Mouse (Mus musculus) embryonic facial prominence, embryonic 15.5 days (tissue): ENCODE data around the gene Gm10521. TPM values are rescaled to one million over a fixed set of nuclear protein-coding genes. Genes with fewer than 3 reads are reported as not detected.
"Not testable (repeated sequence)": the region's sequence is repeated elsewhere in the genome, so short reads cannot be mapped to it uniquely, and the experiment has no call there.

Experiments used
- ATAC-seq: fragments of 200-750 bp; cut with Nextera tagmentation; 2 replicates; pipeline ENCODE4 v1.8.0; 2017; ENCODE audit warnings: low read depth, moderate TSS enrichment; ENCODE audit not compliant: insufficient number of reproducible peaks, low FRiP score, low TSS enrichment
- H3K27ac ChIP-seq: fragments of 300-500 bp; sonication (generic); replicated peaks from 2 replicates; pipeline ENCODE4 v1.5.1; 2015; ENCODE audit warnings: mild to moderate bottlenecking, inconsistent platforms
- H3K27me3 ChIP-seq: fragments of 300-500 bp; sonication (generic); 2 replicates; pipeline ENCODE4 v1.6.1; 2015; ENCODE audit warnings: inconsistent platforms
- H3K36me3 ChIP-seq: fragments of 300-500 bp; sonication (generic); 2 replicates; pipeline ENCODE4 v1.6.1; 2015; ENCODE audit warnings: mild to moderate bottlenecking, inconsistent platforms
- H3K4me1 ChIP-seq: fragments of 300-500 bp; sonication (generic); 2 replicates; pipeline ENCODE4 v1.6.1; 2015; ENCODE audit warnings: inconsistent platforms
- H3K4me2 ChIP-seq: fragments of 300-500 bp; sonication (generic); replicated peaks from 2 replicates; pipeline ENCODE4 v1.6.1; 2015; ENCODE audit warnings: mild to moderate bottlenecking, inconsistent platforms
- H3K4me3 ChIP-seq: fragments of 300-500 bp; sonication (generic); replicated peaks from 2 replicates; pipeline ENCODE4 v1.5.1; 2015; ENCODE audit warnings: mild to moderate bottlenecking, inconsistent platforms
- H3K9ac ChIP-seq: fragments of 300-500 bp; sonication (generic); 2 replicates; pipeline ENCODE4 v1.6.1; 2015; ENCODE audit warnings: inconsistent platforms
- H3K9me3 ChIP-seq: fragments of 300-500 bp; sonication (generic); replicated peaks from 2 replicates; pipeline ENCODE4 v1.6.1; 2016; ENCODE audit warnings: inconsistent platforms
- WGBS: fragments of 180-500 bp; shearing (Covaris S2); methylation state at CpG from one replicate; pipeline ENCODE4 v1.1.7; 2015; 5-methylcytosine and 5-hydroxymethylcytosine counted together
- polyA plus RNA-seq: library from polyadenylated mRNA; unstranded; fragments of >200 nt; fragmentation: Nextera tagmentation; extraction: Ambion mirVana; gene quantifications from 2 replicates; pipeline ENCODE4 v1.2.1, GENCODE M21; 2015

Gene Gm10521
- polyA plus RNA-seq, result not detected in 2 replicates

DNA sequence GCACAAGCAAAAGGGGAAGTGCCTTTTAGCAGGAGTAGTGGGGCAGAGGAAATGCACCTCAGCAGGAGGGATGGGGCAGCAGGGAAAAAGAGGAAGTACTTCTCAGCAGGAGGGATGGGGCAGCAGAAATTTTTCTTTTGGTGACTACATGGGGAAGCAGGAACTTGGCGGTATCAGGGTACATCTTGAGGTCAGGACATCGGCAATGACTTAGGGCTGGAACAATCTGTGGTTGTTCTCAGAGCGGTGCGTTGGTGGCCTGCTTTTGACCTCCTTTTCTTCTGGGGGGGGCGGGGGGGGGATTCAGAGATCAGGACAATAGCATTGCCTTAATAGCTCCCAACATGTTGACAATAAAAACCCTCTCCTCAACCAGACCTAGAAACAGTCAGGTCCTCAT is at the start of gene Gm10521:
Gene Gm10521, plus strand, starts transcription at position 301 of the 400 bp plus-strand sequence.
- H3K9ac ChIP-seq, ATAC-seq, H3K36me3 ChIP-seq, H3K27me3 ChIP-seq, H3K9me3 ChIP-seq, H3K4me3 ChIP-seq, H3K4me2 ChIP-seq, H3K27ac ChIP-seq, H3K4me1 ChIP-seq: not testable (repeated sequence)
- 80% methylated on average over 5 of the region's 5 CpGs for WGBS

DNA sequence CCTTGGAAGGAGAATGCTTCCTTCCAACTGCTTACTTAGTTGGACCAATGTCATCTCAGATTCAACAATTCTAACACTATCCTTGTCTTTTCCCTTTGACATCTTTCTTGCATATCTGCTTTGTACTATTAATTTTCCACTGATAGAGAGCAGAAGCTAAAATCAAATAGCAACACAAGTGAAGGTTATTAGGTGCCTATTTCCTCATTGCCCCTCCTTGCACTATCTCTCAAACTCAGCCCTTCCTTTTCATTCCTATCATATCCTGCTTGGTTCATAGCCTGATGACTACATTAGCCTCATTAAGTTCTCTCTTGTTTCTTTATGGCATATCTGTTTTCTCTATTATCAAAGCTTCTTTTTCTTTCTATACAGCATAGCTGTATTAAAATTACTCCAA is 47.3 kb upstream of the Gm10521 start:
- no peaks in the 10 kb centered on the region for H3K27me3 ChIP-seq
- H3K4me1 ChIP-seq, result no peaks in the 10 kb centered on the region
- H3K9ac ChIP-seq, result no peak overlapping the region
- H3K4me3 ChIP-seq, result no peak overlapping the region
- H3K9me3 ChIP-seq, result no peaks in the 10 kb centered on the region
- H3K36me3 ChIP-seq, result no peaks in the 10 kb centered on the region
- H3K27ac ChIP-seq, result no peak overlapping the region
- H3K4me2 ChIP-seq, result no peak overlapping the region
- ATAC-seq, result no peak

DNA sequence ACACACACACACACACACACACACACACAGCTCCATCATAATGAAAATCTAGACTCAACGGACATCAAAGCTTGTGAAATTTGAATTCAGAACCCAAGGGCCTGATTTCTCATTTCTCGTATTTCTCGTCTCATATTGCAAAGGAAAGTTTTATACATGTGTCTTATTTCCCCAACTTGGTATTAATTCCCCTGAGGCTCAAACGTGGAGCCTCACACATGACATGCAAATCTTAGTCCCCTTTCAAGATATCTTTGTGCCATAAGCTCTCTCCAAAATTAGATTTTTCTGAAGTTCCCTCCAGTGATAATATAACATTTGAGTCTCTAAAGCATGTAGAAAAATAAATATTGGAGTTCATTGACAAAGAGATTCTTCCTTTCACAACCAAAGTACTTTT is 46.7 kb upstream of the Gm10521 start:
- no peaks in the 10 kb centered on the region for H3K9me3 ChIP-seq
- no peaks in the 10 kb centered on the region for H3K36me3 ChIP-seq
- no peaks in the 10 kb centered on the region for H3K27me3 ChIP-seq
- H3K27ac ChIP-seq, result no peak overlapping the region
- no peak overlapping the region for H3K9ac ChIP-seq
- ATAC-seq, result no peak
- WGBS, result 65% methylated on average over 4 of the region's 4 CpGs
- no peaks in the 10 kb centered on the region for H3K4me1 ChIP-seq
- H3K4me3 ChIP-seq, result no peak overlapping the region
- no peak overlapping the region for H3K4me2 ChIP-seq

- ATAC-seq, result no peak
- H3K9me3 ChIP-seq, result no peaks in the 10 kb centered on the region
Measured at GRCm38 (mm10) chr1:171849454-171849853, 46.0 kb upstream of the Gm10521 start.

DNA sequence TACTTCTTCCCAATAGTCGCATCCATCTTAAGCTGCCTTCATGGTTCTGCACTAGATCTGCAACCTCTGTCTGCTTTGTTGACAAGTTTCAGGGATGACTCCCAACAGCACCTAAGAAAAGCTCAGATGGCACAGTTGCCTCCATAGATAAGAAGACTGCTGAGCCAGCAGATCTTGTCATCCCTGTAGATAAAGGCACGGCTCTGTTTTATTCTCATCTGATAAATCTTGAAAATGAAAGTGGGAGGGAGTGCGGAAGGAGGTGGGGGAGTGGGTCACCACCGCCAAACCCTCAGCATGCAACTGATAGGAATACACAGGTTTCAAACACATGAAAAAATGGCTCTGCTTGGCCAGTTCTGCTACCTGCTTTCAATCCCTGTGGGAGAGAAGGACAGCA is 30.0 kb upstream of the Gm10521 start:
- no peak overlapping the region for H3K9ac ChIP-seq
- H3K27me3 ChIP-seq, result no peaks in the 10 kb centered on the region
- H3K27ac ChIP-seq, result no peak overlapping the region
- H3K9me3 ChIP-seq, result no peaks in the 10 kb centered on the region
- no peaks in the 10 kb centered on the region for H3K4me1 ChIP-seq
- H3K36me3 ChIP-seq, result no peaks in the 10 kb centered on the region
- 92% methylated on average over 4 of the region's 4 CpGs for WGBS
- ATAC-seq, result no peak
- no peak overlapping the region for H3K4me3 ChIP-seq
- H3K4me2 ChIP-seq, result no peak overlapping the region

More at GRCm38 (mm10) chr1:171849454-171849853, 46.0 kb upstream of the Gm10521 start:
- Histone ChIP-seq H3K4me3 (no peak overlapping the region), H3K4me2 (no peak overlapping the region), H3K27ac (no peak overlapping the region), H3K36me3 (no peaks in the 10 kb centered on the region), H3K4me1 (no peaks in the 10 kb centered on the region), H3K9ac (no peak overlapping the region), H3K27me3 (no peaks in the 10 kb centered on the region)
- WGBS, result 84% methylated on average over 5 of the region's 5 CpGs

DNA sequence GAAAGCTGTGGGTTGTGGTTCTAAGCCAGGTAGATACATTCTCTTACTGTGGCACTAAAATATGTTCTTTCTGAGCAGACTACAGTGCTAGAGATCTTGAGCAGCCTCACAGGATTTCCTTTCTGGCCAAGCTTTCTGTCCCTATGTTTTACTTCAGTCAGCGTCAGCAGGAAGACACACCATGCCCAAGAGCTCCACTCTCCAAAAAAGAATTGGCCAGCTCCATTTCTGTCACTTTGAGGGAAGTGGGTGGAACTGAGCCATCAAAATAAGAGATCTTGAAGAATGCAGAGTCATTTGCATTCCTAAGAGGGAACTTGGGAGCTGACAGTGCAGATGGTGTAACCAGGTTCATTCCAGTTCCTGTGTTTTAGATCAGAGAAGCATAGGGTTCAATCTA is 8.5 kb upstream of the Gm10521 start:
- whole genome bisulfite sequencing, result 88% methylated on average over 1 of the region's 1 CpGs
- no peaks in the 10 kb centered on the region for H3K9me3 ChIP-seq
- no peak overlapping the region for H3K9ac ChIP-seq
- ATAC-seq, result no peak
- no peak overlapping the region for H3K27ac ChIP-seq
- H3K27me3 ChIP-seq, result no peaks in the 10 kb centered on the region
- no peak overlapping the region for H3K4me2 ChIP-seq
- H3K4me1 ChIP-seq, result no peaks in the 10 kb centered on the region
- H3K36me3 ChIP-seq, result no peaks in the 10 kb centered on the region
- no peak overlapping the region for H3K4me3 ChIP-seq

DNA sequence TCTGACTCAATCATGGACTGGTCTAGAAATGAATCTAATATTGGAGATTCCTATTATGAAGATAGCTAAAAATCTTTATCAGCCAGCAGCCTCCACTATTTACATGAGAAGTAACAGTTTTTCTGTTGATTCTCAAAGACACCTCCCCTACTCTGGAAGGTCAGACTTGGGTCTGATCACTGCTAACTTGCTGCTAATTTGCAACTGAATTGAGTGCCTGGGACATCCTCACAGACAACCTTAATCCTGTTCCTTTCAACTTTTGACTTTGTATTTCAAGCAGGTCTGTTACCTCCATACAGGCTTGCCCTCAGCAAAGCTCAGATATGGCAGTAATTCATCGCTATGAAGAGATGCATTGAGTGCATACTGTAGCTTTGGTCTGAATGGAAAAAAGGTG is 8.5 kb downstream of the Gm10521 start:
- H3K4me3 ChIP-seq, result no peak overlapping the region
- H3K27ac ChIP-seq, result no peak overlapping the region
- H3K4me1 ChIP-seq, result no peaks in the 10 kb centered on the region
- no peak for ATAC-seq
- H3K9me3 ChIP-seq, result no peaks in the 10 kb centered on the region
- no peak overlapping the region for H3K4me2 ChIP-seq
- H3K36me3 ChIP-seq, result no peaks in the 10 kb centered on the region
- H3K9ac ChIP-seq, result no peak overlapping the region
- 82% methylated on average over 1 of the region's 1 CpGs for WGBS
- H3K27me3 ChIP-seq, result no peaks in the 10 kb centered on the region

GRCm38 (mm10) chr1:171915638-171916458 is 20.4 kb downstream of the Gm10521 start:
- no peak overlapping the region for H3K4me3 ChIP-seq
- ATAC-seq, result no peak

GRCm38 (mm10) chr1:171917305-171918039 is 22.0 kb downstream of the Gm10521 start, which contains the start of gene Slamf6:
Gene Slamf6 (plus strand): TSS chr1:171917515.
- H3K4me3 ChIP-seq, result no peak within 1 kb of the TSS
- H3K4me1 ChIP-seq, result no peaks in the 10 kb centered on the region
- H3K9ac ChIP-seq, result no peak within 1 kb of the TSS
- no peak for ATAC-seq
- no peak within 1 kb of the TSS for H3K4me2 ChIP-seq
- no peak within 1 kb of the TSS for H3K27ac ChIP-seq
- no peaks in the 10 kb centered on the region for H3K9me3 ChIP-seq
- H3K36me3 ChIP-seq, result no peaks in the 10 kb centered on the region
- 82% methylated on average over 14 of the region's 14 CpGs for WGBS
- no peaks in the 10 kb centered on the region for H3K27me3 ChIP-seq

More at GRCm38 (mm10) chr1:171915638-171916458, 20.4 kb downstream of the Gm10521 start:
- no peaks in the 10 kb centered on the region for H3K36me3 ChIP-seq
- H3K4me2 ChIP-seq, result no peak overlapping the region
- H3K9ac ChIP-seq, result no peak overlapping the region
- 79% methylated on average over 13 of the region's 13 CpGs for WGBS
- H3K27me3 ChIP-seq, result no peaks in the 10 kb centered on the region
- no peak overlapping the region for H3K27ac ChIP-seq
- H3K4me1 ChIP-seq, result no peaks in the 10 kb centered on the region
- no peaks in the 10 kb centered on the region for H3K9me3 ChIP-seq

- 83% methylated on average over 12 of the region's 12 CpGs for WGBS
- H3K4me3 ChIP-seq, result no peak overlapping the region
Measured at GRCm38 (mm10) chr1:171918136-171918920, 22.9 kb downstream of the Gm10521 start.

DNA sequence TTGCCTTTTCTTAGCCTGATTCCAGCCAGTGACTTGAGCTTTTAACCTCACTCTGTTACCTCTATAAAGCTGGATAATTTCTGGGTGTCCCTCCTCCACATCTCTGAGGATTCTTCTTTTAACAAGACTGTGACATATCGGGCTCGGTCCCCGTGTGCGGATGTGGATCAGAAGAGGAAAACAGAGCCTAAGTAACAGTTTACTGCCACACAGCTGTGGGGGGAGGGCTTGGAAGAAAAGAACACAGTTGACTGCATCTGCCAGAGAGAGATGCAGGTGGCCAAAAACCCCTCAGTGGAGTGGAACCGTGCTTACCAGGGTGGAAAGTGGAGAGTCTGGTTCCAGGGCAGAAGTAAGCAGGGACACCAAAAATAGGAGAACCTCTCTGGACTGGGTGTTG is 23.7 kb downstream of the Gm10521 start:
- Histone ChIP-seq H3K9ac (no peak overlapping the region), H3K27ac (no peak overlapping the region), H3K4me3 (no peak overlapping the region), H3K27me3 (no peaks in the 10 kb centered on the region), H3K4me1 (no peaks in the 10 kb centered on the region), H3K36me3 (no peaks in the 10 kb centered on the region), H3K4me2 (no peak overlapping the region), H3K9me3 (no peaks in the 10 kb centered on the region)
- no peak for ATAC-seq
- 82% methylated on average over 5 of the region's 5 CpGs for WGBS

More at GRCm38 (mm10) chr1:171918136-171918920, 22.9 kb downstream of the Gm10521 start:
- Histone ChIP-seq H3K4me2 (no peak overlapping the region), H3K4me1 (no peaks in the 10 kb centered on the region), H3K9me3 (no peaks in the 10 kb centered on the region), H3K27me3 (no peaks in the 10 kb centered on the region), H3K9ac (no peak overlapping the region), H3K36me3 (no peaks in the 10 kb centered on the region), H3K27ac (no peak overlapping the region)
- no peak for ATAC-seq
